Mouse (Mus musculus) C2C12 (cell line): Measurements from ENCODE around the gene Spa17. TPM values are rescaled to one million over a fixed set of nuclear protein-coding genes. Genes with fewer than 3 reads are reported as not detected.
A peak's percentile ranks its signal among the peaks of the same experiment; 100 is the strongest.

Source experiments
- H3K27me3 ChIP-seq: one replicate; pipeline ENCODE4 v1.6.1; 2011; ENCODE audit not compliant: control insufficient read depth, insufficient read depth, insufficient read length
- H3K36me3 ChIP-seq: one replicate; pipeline ENCODE4 v1.6.1; 2011; ENCODE audit not compliant: control insufficient read depth, insufficient read depth
- H3K4me3 ChIP-seq: one replicate; pipeline ENCODE4 v1.5.1; 2011; ENCODE audit warnings: mild to moderate bottlenecking, control low read depth; ENCODE audit not compliant: poor library complexity, insufficient read depth, severe bottlenecking
- H3K79me2 ChIP-seq: one replicate; pipeline ENCODE4 v1.6.1; 2011; ENCODE audit not compliant: control insufficient read depth, insufficient read depth
- H3K79me3 ChIP-seq: one replicate; pipeline ENCODE4 v1.6.1; 2011; ENCODE audit warnings: low read depth, control low read depth
- H3ac ChIP-seq: one replicate; pipeline ENCODE3; 2011; ENCODE audit warnings: low read depth; ENCODE audit not compliant: control insufficient read depth, insufficient read length
- CEBPB ChIP-seq: IDR thresholded peaks from one replicate; pipeline ENCODE4 v1.6.1; 2011; ENCODE audit warnings: low read depth, mild to moderate bottlenecking, control low read depth, moderate library complexity
- CTCF ChIP-seq: IDR thresholded peaks from one replicate; pipeline ENCODE4 v1.5.1; 2011; ENCODE audit not compliant: control insufficient read depth, insufficient read depth, insufficient read length
- FOSL1 ChIP-seq: IDR thresholded peaks from one replicate; pipeline ENCODE4 v1.8.0; 2011; ENCODE audit warnings: mild to moderate bottlenecking, low read length; ENCODE audit not compliant: poor library complexity, insufficient read depth, severe bottlenecking
- MAX ChIP-seq: IDR thresholded peaks from one replicate; pipeline ENCODE4 v1.6.1; 2011; ENCODE audit warnings: mild to moderate bottlenecking, control low read depth
- MYOD1 ChIP-seq: IDR thresholded peaks from one replicate; pipeline ENCODE4 v1.6.1; 2011; ENCODE audit warnings: low read depth; ENCODE audit not compliant: control insufficient read depth, insufficient read length
- MYOG ChIP-seq: IDR thresholded peaks from one replicate; pipeline ENCODE4 v1.6.1; 2011; ENCODE audit not compliant: control insufficient read depth, insufficient read length; ENCODE audit errors: extremely low read depth
- USF1 ChIP-seq: IDR thresholded peaks from one replicate; pipeline ENCODE4 v1.6.1; 2011; ENCODE audit warnings: low read depth, mild to moderate bottlenecking, control low read depth, moderate library complexity
- polyA plus RNA-seq: library from polyadenylated mRNA; unstranded; fragments of >200 nt; fragmentation: generic; extraction: Trizol; gene quantifications from one replicate; pipeline ENCODE4 v1.2.1, GENCODE M21; 2012; ENCODE audit warnings: missing spikeins

Gene Spa17
- polyA plus RNA-seq, 1 experiment, result 1.2 TPM

GRCm38 (mm10) chr9:37653836-37654235, 40.3 kb upstream of the Spa17 start:
- peaks cover 11% of the 10 kb centered on the region for H3K79me3 ChIP-seq
- peaks cover 26% of the 10 kb centered on the region for H3K79me2 ChIP-seq
- TF ChIP-seq MAX, result no peak
- no peak for TF ChIP-seq MYOD1
- TF ChIP-seq CTCF, result no peak
- TF ChIP-seq MYOG, result no peak
- TF ChIP-seq FOSL1, result no peak
- TF ChIP-seq USF1, result no peak
- TF ChIP-seq CEBPB, result no peak
- peaks cover 58% of the 10 kb centered on the region for H3K36me3 ChIP-seq
- H3K27me3 ChIP-seq, result no peaks in the 10 kb centered on the region
- no peak overlapping the region for H3K4me3 ChIP-seq
- H3ac ChIP-seq, result no peak overlapping the region

- Histone ChIP-seq H3ac (no peak overlapping the region), H3K27me3 (no peaks in the 10 kb centered on the region), H3K79me2 (peaks cover 9% of the 10 kb centered on the region), H3K79me3 (no peaks in the 10 kb centered on the region), H3K4me3 (no peak overlapping the region), H3K36me3 (peaks cover 73% of the 10 kb centered on the region)
- TF ChIP-seq CEBPB (no peak), MYOG (no peak), USF1 (no peak), MYOD1 (no peak), CTCF (no peak), FOSL1 (no peak), MAX (no peak)
Measured at GRCm38 (mm10) chr9:37650639-37651038, 37.1 kb upstream of the Spa17 start.

DNA sequence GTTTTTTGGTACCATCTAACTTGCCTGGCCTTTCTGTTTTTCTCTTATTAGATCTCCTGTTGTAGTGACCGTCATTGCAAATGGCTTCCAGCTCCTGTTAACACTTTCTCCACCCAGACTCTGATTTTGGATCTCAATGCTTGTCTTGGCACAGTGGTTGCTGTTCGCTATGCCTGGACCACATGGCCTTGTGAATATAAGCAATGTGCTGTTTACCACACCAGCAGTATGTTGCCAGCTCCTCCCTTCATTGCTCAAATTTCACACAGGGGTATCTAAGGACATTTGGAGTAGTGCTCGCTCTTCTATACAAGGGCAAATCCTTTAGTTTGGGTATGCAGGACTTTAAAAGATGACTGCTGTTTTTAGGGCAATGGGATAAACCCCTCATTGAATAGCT, 32.7 kb upstream of the Spa17 start:
- no peaks in the 10 kb centered on the region for H3K27me3 ChIP-seq
- no peaks in the 10 kb centered on the region for H3K79me2 ChIP-seq
- H3K36me3 ChIP-seq, result peaks cover 39% of the 10 kb centered on the region
- H3K79me3 ChIP-seq, result no peaks in the 10 kb centered on the region
- TF ChIP-seq MYOG (no peak), MYOD1 (no peak), CEBPB (no peak), USF1 (no peak), MAX (no peak), FOSL1 (no peak), CTCF (no peak)
- H3K4me3 ChIP-seq, result no peak overlapping the region
- no peak overlapping the region for H3ac ChIP-seq

GRCm38 (mm10) chr9:37638721-37639120, 25.2 kb upstream of the Spa17 start:
- no peak for TF ChIP-seq CEBPB
- no peak for TF ChIP-seq MYOG
- no peak for TF ChIP-seq FOSL1
- TF ChIP-seq USF1, result no peak
- TF ChIP-seq MAX, result no peak
- no peak for TF ChIP-seq MYOD1
- TF ChIP-seq CTCF, result no peak
- Histone ChIP-seq H3K27me3 (no peaks in the 10 kb centered on the region), H3ac (no peak overlapping the region), H3K79me2 (no peaks in the 10 kb centered on the region), H3K4me3 (no peak overlapping the region), H3K36me3 (no peaks in the 10 kb centered on the region), H3K79me3 (no peaks in the 10 kb centered on the region)

DNA sequence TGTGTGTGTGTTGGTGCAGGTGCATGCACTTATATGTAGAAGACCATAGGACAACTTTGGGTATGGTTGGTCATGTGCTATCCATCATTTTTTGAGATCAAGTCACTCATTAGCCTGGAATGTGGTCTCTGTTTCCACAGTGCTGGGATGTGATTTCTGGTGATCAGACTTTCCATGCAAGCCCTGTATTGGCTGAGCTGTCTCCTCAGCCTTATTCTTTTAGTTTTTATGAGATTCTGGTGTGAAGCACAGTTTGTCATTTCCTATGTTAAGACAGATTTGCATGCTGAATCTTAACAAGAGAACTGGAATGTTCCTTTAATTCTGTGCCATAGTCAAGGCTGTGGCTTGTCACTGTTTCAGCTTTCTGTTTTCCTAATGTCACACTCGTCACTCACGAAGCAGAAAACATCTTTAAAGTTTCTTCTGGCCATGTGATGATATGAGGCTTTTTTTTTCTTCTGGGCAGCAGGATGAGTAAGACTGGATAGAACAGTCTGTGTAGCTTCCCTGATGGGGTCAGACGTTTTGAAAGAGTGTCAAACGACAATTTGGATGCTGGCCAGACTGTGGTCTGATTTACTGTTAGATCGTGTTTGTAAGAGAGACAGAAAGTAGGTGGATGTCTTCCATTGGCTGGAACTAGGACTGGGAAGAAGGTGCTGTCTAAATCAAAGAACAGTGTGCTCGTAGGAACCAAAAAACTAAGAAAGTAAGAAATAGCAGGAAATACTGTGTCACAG, 23.4 kb upstream of the Spa17 start:
- Histone ChIP-seq H3K27me3 (no peaks in the 10 kb centered on the region), H3K79me2 (no peaks in the 10 kb centered on the region), H3K4me3 (no peak overlapping the region), H3K36me3 (no peaks in the 10 kb centered on the region), H3ac (no peak overlapping the region), H3K79me3 (no peaks in the 10 kb centered on the region)
- TF ChIP-seq CEBPB (no peak), MYOG (no peak), USF1 (no peak), FOSL1 (no peak), MYOD1 (no peak), MAX (no peak), CTCF (no peak)

DNA sequence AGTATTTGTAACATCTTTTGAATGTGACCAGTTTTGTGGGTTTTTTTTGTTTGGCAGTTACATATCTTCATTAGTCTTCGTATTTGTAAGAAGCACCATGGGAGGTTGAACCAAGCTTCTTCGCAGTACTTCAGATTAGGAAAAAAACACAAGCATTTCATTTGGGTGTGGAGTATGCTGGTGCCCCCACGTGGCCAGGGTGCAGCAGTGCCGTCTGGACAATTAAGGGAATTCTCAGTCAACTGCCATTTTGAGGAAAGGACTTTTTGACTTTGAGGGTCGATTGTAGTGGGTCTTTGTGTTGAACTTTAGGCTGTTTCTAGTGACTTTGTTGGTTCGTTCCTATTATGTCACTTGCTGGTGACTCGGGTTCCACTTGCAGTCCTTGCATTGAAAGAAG, 22.8 kb upstream of the Spa17 start:
- H3K79me2 ChIP-seq, result no peaks in the 10 kb centered on the region
- TF ChIP-seq USF1 (peak; percentile 22), MYOG (no peak), CTCF (peak; percentile 64), MAX (no peak), CEBPB (no peak)
- no peaks in the 10 kb centered on the region for H3K36me3 ChIP-seq
- no peaks in the 10 kb centered on the region for H3K27me3 ChIP-seq
- H3ac ChIP-seq, result no peak overlapping the region
- no peaks in the 10 kb centered on the region for H3K79me3 ChIP-seq
- H3K4me3 ChIP-seq, result no peak overlapping the region
